Mouse (Mus musculus): ENCODE results near the gene Slc5a7. TPM values are rescaled to one million over a fixed set of nuclear protein-coding genes. Genes with fewer than 3 reads are reported as not detected.

The Slc5a7 gene
- total RNA-seq (2015; ENCODE audit: low replicate concordance) = not detected in 2 replicates
- total RNA-seq (2017; ENCODE audit: low replicate concordance) = not detected in 2 replicates

DNA sequence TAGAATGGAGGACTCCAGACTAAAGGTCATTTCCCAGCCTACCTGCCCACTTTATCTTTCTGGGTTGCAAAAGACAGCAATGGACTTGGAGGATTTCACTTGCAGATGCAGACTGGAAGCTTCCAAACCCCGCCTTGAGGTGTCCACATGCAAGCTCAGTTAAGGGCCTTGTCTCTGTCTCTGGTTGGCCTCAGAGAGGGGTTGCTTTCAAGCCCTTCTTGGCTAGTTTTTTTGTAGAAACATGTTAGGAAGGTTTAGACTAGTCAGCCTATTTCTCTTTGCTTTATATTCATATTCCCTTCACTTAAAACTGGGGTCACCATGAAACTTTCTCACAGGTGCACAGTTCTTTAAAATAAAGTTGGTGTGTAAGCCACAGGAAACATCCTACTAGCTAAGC, at the start of gene Slc5a7:
Gene Slc5a7 (minus strand): TSS at position 101 of the 400 bp plus-strand sequence.
- ATAC-seq (replicated peaks; ENCODE audit: low FRiP score, poor library complexity, severe bottlenecking) = no peak

DNA sequence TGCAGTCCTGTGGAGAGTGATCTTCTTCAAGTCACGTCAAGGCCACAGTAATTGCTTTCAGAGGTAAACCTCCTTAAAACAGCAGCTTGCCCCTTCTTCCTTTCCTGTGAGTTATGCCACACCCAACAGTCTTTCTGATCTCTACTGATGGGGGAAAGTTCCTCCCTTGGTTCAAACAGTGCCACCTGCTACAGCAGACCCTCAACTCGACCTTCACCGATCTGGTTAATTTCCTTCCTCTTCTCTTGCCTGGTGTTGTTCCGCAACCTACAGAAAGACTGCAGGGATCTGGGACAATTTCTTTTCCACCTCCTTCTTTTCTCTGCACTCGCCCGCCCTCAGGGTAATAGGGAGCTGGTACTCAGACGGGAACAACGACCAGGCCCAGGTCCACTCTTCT, 48.8 kb upstream of the Slc5a7 start:
- no peak for ATAC-seq (replicated peaks; ENCODE audit: low FRiP score, poor library complexity, severe bottlenecking)

DNA sequence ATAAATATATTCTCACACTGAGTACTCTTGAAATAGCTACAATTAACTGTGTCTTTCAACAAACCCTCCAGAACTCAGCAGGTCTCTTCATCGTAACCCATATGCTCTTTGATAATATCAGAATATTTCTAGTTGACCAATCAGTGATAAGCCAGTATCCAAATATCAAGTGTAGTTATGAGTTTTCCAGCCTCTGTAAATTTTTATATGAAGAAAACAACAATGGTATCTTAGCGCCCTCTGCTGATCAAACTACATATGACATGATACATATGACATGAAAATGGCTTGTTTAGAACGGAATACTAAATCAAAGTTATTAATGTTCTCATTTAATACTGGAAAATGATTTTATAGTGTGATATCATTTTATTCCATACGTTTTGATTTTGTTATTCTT, 44.6 kb upstream of the Slc5a7 start:
- no peak for ATAC-seq (replicated peaks; ENCODE audit: low FRiP score, poor library complexity, severe bottlenecking)

DNA sequence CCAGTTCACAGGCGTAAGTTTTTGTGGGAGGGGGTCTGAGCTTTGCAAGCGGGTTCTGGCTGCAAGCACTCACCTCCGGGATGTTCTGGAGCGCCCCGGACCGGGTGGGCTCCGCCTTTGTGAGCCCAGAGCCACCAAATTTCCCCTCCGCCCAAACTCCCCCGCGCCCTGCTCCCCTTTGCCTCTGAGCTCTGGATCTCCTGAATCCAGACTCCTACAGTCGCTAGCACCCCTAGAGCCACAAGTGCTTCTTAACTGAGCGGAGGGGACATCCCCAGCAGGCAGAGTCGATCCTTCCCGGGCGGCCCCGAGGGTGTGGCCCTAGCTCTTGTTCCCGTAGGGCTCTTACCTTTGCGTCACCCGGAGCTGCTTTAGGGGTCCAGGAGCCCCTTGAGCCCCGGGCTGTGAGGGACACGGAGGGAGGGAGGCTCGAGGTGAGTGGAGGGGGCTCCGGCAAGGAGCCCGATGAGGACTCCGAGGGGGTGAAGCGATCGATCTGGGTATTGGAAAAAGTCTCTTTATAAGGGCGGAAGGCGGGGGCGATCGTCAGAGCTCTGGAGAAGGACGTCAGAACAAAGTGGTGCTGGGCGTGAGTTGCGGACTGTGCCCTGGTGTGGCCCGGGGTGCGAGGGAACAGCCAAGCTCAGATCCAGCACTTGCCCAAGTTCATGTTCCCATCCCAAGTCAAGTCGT, 456 bp downstream of the Slc5a7 start:
- ATAC-seq (replicated peaks; ENCODE audit: low FRiP score, poor library complexity, severe bottlenecking) = no peak

DNA sequence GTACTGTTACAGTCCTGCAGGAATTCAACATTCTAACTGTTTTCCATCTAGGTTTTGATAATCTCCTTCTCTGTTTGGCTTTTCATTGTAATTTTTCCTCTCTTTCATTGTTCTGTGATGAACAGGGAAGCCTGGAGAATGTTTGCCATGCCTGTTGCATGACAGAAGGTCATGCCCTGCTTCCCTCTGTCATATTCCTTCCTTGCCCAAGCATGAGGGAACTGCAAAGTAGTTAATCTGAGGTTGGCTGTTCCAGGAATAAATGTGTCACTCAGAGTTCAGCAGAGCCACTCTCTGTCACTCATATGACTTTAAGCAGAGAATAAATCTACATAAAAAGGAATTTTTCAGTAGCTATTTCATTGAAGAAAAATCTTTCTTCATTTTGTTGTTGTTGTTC, 48.1 kb downstream of the Slc5a7 start:
- no peak for ATAC-seq (replicated peaks; ENCODE audit: low FRiP score, poor library complexity, severe bottlenecking)

DNA sequence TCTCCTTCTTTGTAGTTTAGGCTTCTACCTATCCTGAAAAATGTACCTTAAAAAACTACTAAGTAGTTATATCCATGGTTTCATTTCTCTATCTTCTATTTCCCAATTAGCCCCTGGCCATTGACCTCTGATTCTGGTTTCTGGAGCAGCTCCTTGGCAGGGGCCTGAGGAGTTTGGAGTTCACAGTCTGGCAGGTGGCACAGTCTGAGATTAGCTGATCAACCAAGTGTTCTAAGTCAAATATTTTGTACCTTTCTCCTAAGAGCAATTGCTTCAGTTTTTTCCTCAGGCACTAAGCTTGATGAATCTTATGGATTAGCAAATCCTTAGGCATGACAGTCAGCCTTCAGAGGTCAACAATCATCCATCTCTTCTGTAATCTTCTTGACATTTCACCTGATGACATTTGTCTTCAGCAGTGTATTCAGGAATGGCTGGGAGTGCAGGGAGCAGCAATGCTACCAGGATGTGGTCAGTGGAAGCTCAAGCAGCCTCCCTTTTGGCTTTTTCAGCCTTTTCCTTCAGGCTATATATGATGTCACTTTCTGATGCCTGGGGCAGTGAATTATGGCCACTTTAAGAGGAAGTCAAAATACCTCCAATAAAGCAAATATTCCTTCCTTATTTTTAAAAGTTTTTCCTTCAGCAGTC, 55.1 kb downstream of the Slc5a7 start:
- no peak for ATAC-seq (replicated peaks; ENCODE audit: low FRiP score, poor library complexity, severe bottlenecking)

- ATAC-seq (replicated peaks; ENCODE audit: low FRiP score, poor library complexity, severe bottlenecking) = no peak
Observed at GRCm38 (mm10) chr17:54239435-54239834, 59.4 kb downstream of the Slc5a7 start.
